Mouse (Mus musculus): Measurements from ENCODE around the gene AA986860.

DNA sequence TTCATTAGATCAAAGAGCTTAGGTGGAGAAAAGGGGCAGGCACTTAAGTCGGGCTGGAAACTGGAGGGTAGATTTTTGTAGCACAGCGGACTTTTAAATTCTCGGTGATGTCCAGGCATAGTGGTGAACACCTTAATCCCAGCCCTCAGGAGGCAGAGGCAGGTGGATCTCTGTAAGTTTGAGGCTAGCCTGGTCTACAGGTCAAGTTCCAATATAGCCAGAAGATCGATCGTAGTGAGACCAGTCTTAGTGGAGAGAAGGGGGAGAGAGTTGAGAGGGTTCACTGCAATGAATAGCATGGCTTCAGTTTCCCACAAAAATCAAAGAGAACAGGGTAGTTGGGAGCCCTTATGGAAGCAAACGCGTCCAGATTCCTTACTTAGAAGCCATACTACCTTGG lies 6.1 kb downstream of the AA986860 start:
- TF ChIP-seq CTCF (IDR thresholded peaks at IDR 0.05; ENCODE audit: low read depth, low read length), result no peak
- TF ChIP-seq POLR2A (IDR thresholded peaks at IDR 0.05; ENCODE audit: insufficient read depth, low read length), result no peak

All from ES-Bruce4 (cell line).